Mouse (Mus musculus) heart, postnatal 0 days (tissue): ENCODE data around the gene Gga2.

Experiments
- CTCF ChIP-seq: IDR thresholded peaks from 2 replicates; pipeline ENCODE4 v1.5.1; 2016; ENCODE audit warnings: antibody characterized with exemption, control low read depth, low read depth
- EP300 ChIP-seq: IDR thresholded peaks from 2 replicates; pipeline ENCODE4 v1.6.1; 2016; ENCODE audit warnings: antibody characterized with exemption, low read depth

DNA sequence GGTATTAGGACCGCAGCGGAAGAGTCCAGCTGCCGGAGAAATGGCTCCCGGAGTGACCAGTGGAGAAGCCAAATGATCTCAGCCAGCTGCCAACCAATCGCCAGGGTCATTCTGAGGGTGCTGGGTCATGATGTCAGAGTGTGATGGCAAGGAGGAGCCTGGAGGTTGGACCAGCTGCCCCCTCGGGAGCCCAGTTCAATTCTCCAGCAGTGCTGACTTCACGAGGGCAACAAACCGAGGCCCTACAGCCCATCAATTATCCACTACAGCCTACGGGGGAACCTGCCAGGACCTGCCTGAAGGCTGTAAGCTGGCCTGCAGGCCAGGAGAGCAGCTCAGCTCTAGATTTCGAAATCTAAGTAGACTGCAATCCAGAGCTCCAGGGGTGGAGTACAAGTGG lies 5.3 kb downstream of the Gga2 start:
- TF ChIP-seq CTCF: no peak
- TF ChIP-seq EP300: no peak
